39 mouse cellular contexts compared by ENCODE assay signal in genomic region chr11:100120331-100120730, GRCm38 (mm10). TPM values are rescaled to one million over a fixed set of nuclear protein-coding genes. Genes with fewer than 3 reads are reported as not detected.
DNase-seq lines count a peak whose midpoint lies in the region; ATAC-seq and TF ChIP-seq lines count a peak whose summit lies in the region.
"Had no signal": no experiment of that assay in that cellular context is flagged by ENCODE, and none has a peak within 500 bp of the region (broad histone marks: within the 10 kb centered on the region; RNA-seq: fewer than 3 reads in every experiment).

No protein-coding gene starts in this region.

- TF ChIP-seq EP300 in stomach, postnatal 0 days (optimal IDR thresholded peaks at IDR 0.05) = no peak

- no peaks in the 10 kb centered on the region for H3K9me3 ChIP-seq in lung, embryonic 14.5 days (ENCODE audit: low read depth, low read length)
- H3K9me3 ChIP-seq in stomach, postnatal 0 days (ENCODE audit: control insufficient read depth, low read length) = no peaks in the 10 kb centered on the region
- H3K9me3 ChIP-seq: embryonic facial prominence, embryonic 12.5 days; forebrain, embryonic 10.5 days; heart, embryonic 13.5 days; kidney, embryonic 15.5 days; limb, embryonic 13.5 days; midbrain, embryonic 15.5 days; neural tube, embryonic 12.5 days had no signal

- H3K4me1 ChIP-seq in lung, embryonic 14.5 days (ENCODE audit: insufficient read depth) = 0 out of 2 replicates have a peak, but pooled peaks cover 2% of the 10 kb centered on the region
- H3K4me1 ChIP-seq in lung, adult 2 months (ENCODE audit: control insufficient read depth, insufficient read depth, low read length) = no peaks in the 10 kb centered on the region
- H3K4me1 ChIP-seq in stomach, postnatal 0 days (replicated peaks; ENCODE audit: control insufficient read depth, insufficient read depth) = no peaks in the 10 kb centered on the region
- H3K4me1 ChIP-seq: embryonic facial prominence, embryonic 12.5 days; forebrain, embryonic 10.5 days; kidney, embryonic 15.5 days; midbrain, embryonic 15.5 days; neural tube, embryonic 12.5 days had no signal

- no peaks in the 10 kb centered on the region for H3K36me3 ChIP-seq in lung, embryonic 14.5 days (ENCODE audit: insufficient read depth)
- H3K36me3 ChIP-seq in C2C12 (ENCODE audit: control insufficient read depth, insufficient read depth) = no peaks in the 10 kb centered on the region
- H3K36me3 ChIP-seq in stomach, postnatal 0 days (ENCODE audit: control insufficient read depth, insufficient read depth, low read length) = no peaks in the 10 kb centered on the region
- H3K36me3 ChIP-seq: embryonic facial prominence, embryonic 12.5 days; forebrain, embryonic 10.5 days; heart, embryonic 13.5 days; kidney, embryonic 15.5 days; limb, embryonic 13.5 days; midbrain, embryonic 15.5 days; neural tube, embryonic 12.5 days had no signal

- TF ChIP-seq CTCF in lung, embryonic 14.5 days (IDR thresholded peaks at IDR 0.05; ENCODE audit: low read depth) = no peak
- TF ChIP-seq CTCF in lung, adult 2 months (IDR thresholded peaks at IDR 0.05; ENCODE audit: insufficient read depth, low read length) = no peak
- TF ChIP-seq CTCF in C2C12 (IDR thresholded peaks at IDR 0.05; ENCODE audit: control insufficient read depth, insufficient read depth, insufficient read length) = no peak
- TF ChIP-seq CTCF in stomach, postnatal 0 days (IDR thresholded peaks at IDR 0.05; ENCODE audit: low read depth) = no peak

- H3K79me3 ChIP-seq in C2C12 (ENCODE audit: low read depth) = no peaks in the 10 kb centered on the region

- no peak overlapping the region for H3K4me3 ChIP-seq in lung, embryonic 14.5 days (ENCODE audit: low read depth, low read length)
- H3K4me3 ChIP-seq in lung, adult 2 months (replicated peaks; ENCODE audit: extremely low read depth, low read depth, low read length) = no peak overlapping the region
- no peak overlapping the region for H3K4me3 ChIP-seq in C2C12 (ENCODE audit: insufficient read depth, poor library complexity, severe bottlenecking)
- 0 out of 2 replicates have a peak overlapping the region, but pooled peaks have one; percentile 10 for H3K4me3 ChIP-seq in stomach, postnatal 0 days (ENCODE audit: low read depth, low read length)
- H3K4me3 ChIP-seq: embryonic facial prominence, embryonic 12.5 days; forebrain, embryonic 10.5 days; heart, adult 2 months; heart, embryonic 13.5 days; kidney, embryonic 15.5 days; layer of hippocampus, adult 2 months; limb, embryonic 13.5 days; midbrain, embryonic 15.5 days; neural tube, embryonic 12.5 days had no signal

- no peak overlapping the region for H3K27ac ChIP-seq in lung, embryonic 14.5 days (ENCODE audit: low read depth)
- H3K27ac ChIP-seq in stomach, postnatal 0 days (replicated peaks) = peak overlapping the region; percentile 53
- H3K27ac ChIP-seq: embryonic facial prominence, embryonic 12.5 days; forebrain, embryonic 10.5 days; heart, adult 2 months; heart, embryonic 13.5 days; kidney, embryonic 15.5 days; layer of hippocampus, adult 2 months; limb, embryonic 13.5 days; midbrain, embryonic 15.5 days; neural tube, embryonic 12.5 days had no signal

- 55% methylated on average over 5 of the region's 5 CpGs for WGBS in lung, embryonic 14.5 days
- WGBS in lung, adult 2 months = 68% methylated on average over 5 of the region's 5 CpGs
- WGBS in stomach, postnatal 0 days = 57% methylated on average over 5 of the region's 5 CpGs

- no peak for TF ChIP-seq POLR2A in lung, adult 2 months (IDR thresholded peaks at IDR 0.05; ENCODE audit: borderline replicate concordance, extremely low read depth, low read depth, low read length)

- peak; percentile 18 for DNase-seq in lung, embryonic 14.5 days
- no peak for DNase-seq in lung, adult 2 months
- peak; percentile 23 for DNase-seq in lung, postnatal 25 days (ENCODE audit: low spot score)
- no peak for DNase-seq in stomach, postnatal 0 days (ENCODE audit: low spot score)
- no peak for DNase-seq in heart, adult 8-10 months (ENCODE audit: low spot score)
- DNase-seq in layer of hippocampus, adult 11-12 months (ENCODE audit: low spot score) = no peak
- DNase-seq: adrenal gland, adult 2 months; cerebellum, adult 8-10 months; cerebellum, postnatal 25 days; heart, adult 2 months; heart, postnatal 10 days; kidney, adult 18-20 months; kidney, postnatal 25 days; right cerebral cortex, adult 18-20 months; spleen, adult 18-20 months; thymus, postnatal 4 days had no signal

- H3K79me2 ChIP-seq in C2C12 (ENCODE audit: control insufficient read depth, insufficient read depth) = no peaks in the 10 kb centered on the region

- no peaks in the 10 kb centered on the region for H3K27me3 ChIP-seq in lung, embryonic 14.5 days (ENCODE audit: insufficient read depth, low read length)
- H3K27me3 ChIP-seq in C2C12 (ENCODE audit: control insufficient read depth, insufficient read depth, insufficient read length) = no peaks in the 10 kb centered on the region
- no peaks in the 10 kb centered on the region for H3K27me3 ChIP-seq in stomach, postnatal 0 days (ENCODE audit: control insufficient read depth, insufficient read depth, low read length)
- H3K27me3 ChIP-seq: embryonic facial prominence, embryonic 12.5 days; heart, embryonic 13.5 days; kidney, embryonic 15.5 days; limb, embryonic 13.5 days; midbrain, embryonic 15.5 days; neural tube, embryonic 12.5 days had no signal

- no peak overlapping the region for H3K9ac ChIP-seq in lung, embryonic 14.5 days
- H3K9ac ChIP-seq in stomach, postnatal 0 days (ENCODE audit: low read length) = peak overlapping the region; percentile 18; the same call in 1 of the 2 replicates
- H3K9ac ChIP-seq: embryonic facial prominence, embryonic 12.5 days; heart, embryonic 13.5 days; kidney, embryonic 15.5 days; limb, embryonic 13.5 days; midbrain, embryonic 15.5 days; neural tube, embryonic 12.5 days had no signal

- H3K4me2 ChIP-seq in lung, embryonic 14.5 days = no peak overlapping the region
- 0 out of 2 replicates have a peak overlapping the region, but pooled peaks have one; percentile 3 for H3K4me2 ChIP-seq in stomach, postnatal 0 days (replicated peaks; ENCODE audit: low read depth)
- H3K4me2 ChIP-seq: embryonic facial prominence, embryonic 12.5 days; heart, embryonic 13.5 days; kidney, embryonic 15.5 days; limb, embryonic 13.5 days; liver, embryonic 11.5 days; midbrain, embryonic 15.5 days; neural tube, embryonic 12.5 days had no signal

- no peak for ATAC-seq in lung, embryonic 14.5 days (ENCODE audit: insufficient read depth)
- ATAC-seq in stomach, postnatal 0 days (ENCODE audit: low FRiP score, low TSS enrichment) = no peak
- ATAC-seq: CD4-positive, CD25-positive, alpha-beta regulatory T cell, adult 4 months; forebrain, embryonic 16.5 days; hindbrain, embryonic 16.5 days; midbrain, embryonic 15.5 days had no signal

- no peak overlapping the region for H3ac ChIP-seq in C2C12 (ENCODE audit: control insufficient read depth, insufficient read length, low read depth)

TF ChIP-seq in C2C12, 6 proteins besides CTCF, POLR2A, EP300 and RAD21:
- TF ChIP-seq MYOD1 (IDR thresholded peaks at IDR 0.05; ENCODE audit: control insufficient read depth, insufficient read length, low read depth) = peak; percentile 54
- peak; percentile 43 for TF ChIP-seq FOSL1 (IDR thresholded peaks at IDR 0.05; ENCODE audit: insufficient read depth, low read length, poor library complexity, severe bottlenecking)
- TF ChIP-seq USF1 (IDR thresholded peaks at IDR 0.05; ENCODE audit: low read depth) = no peak
- TF ChIP-seq CEBPB (IDR thresholded peaks at IDR 0.05; ENCODE audit: low read depth) = no peak

RNA-seq across cellular contexts. Expression of gene Krt13, which starts 1.0 kb away (rescaled TPM):
- polyA plus RNA-seq in lung, embryonic 14.5 days (2014; fragmentation: Nextera tagmentation; extraction: Ambion mirVana) = 0.27 TPM in 1 of 2 replicates, not detected in the other
- 0.25 and 1,946 TPM in 2 replicates for polyA plus RNA-seq in lung, adult 2 months (2012; rRNA removed)
- 20.0 TPM for polyA plus RNA-seq in C2C12 (2012; fragmentation: generic; extraction: Trizol)
- polyA plus RNA-seq in stomach, postnatal 0 days (2015; fragmentation: Nextera tagmentation; extraction: Ambion mirVana) = 2,802 and 3,195 TPM in 2 replicates
- not detected for total RNA-seq in heart, adult 8-10 months (2022)
- total RNA-seq: adrenal gland, adult 2 months; adrenal gland, postnatal 4 days; gastrocnemius, adult 8-10 months; gastrocnemius, postnatal 4 days; heart, adult 2 months; heart, postnatal 10 days; hematopoietic stem cell, adult 5-6 weeks; layer of hippocampus, adult 2 months; layer of hippocampus, postnatal 25 days; left cerebral cortex, adult 8-10 months; left cerebral cortex, postnatal 36 days had no signal
- polyA plus RNA-seq: adrenal gland, adult 2 months; CD4-positive, CD25-positive, alpha-beta regulatory T cell, adult 4 months; embryonic facial prominence, embryonic 12.5 days; forebrain, embryonic 10.5 days; forebrain, embryonic 16.5 days; heart, adult 2 months; heart, embryonic 13.5 days; intestine, embryonic 14.5 days; limb, embryonic 13.5 days; liver, embryonic 16.5 days; midbrain, embryonic 15.5 days; testis, adult 2 months had no signal

RNA-seq across cellular contexts. Expression of gene Krt36, which starts 14.9 kb away (rescaled TPM):
- 0.11 TPM in 1 of 2 replicates, not detected in the other for polyA plus RNA-seq in lung, embryonic 14.5 days (2014; fragmentation: Nextera tagmentation; extraction: Ambion mirVana)
- polyA plus RNA-seq in lung, adult 2 months (2012; rRNA removed) = 0.25 and 0.50 TPM in 2 replicates
- 0.14 TPM for polyA plus RNA-seq in C2C12 (2012; fragmentation: generic; extraction: Trizol)
- polyA plus RNA-seq in stomach, postnatal 0 days (2015; fragmentation: Nextera tagmentation; extraction: Ambion mirVana) = 0.30 and 0.48 TPM in 2 replicates
- total RNA-seq in heart, adult 8-10 months (2022) = not detected
- total RNA-seq: gastrocnemius, adult 8-10 months; gastrocnemius, postnatal 4 days; heart, adult 2 months; heart, postnatal 10 days; hematopoietic stem cell, adult 5-6 weeks; layer of hippocampus, adult 2 months; layer of hippocampus, postnatal 25 days; left cerebral cortex, adult 8-10 months; left cerebral cortex, postnatal 36 days had no signal
- polyA plus RNA-seq: CD4-positive, CD25-positive, alpha-beta regulatory T cell, adult 4 months; forebrain, embryonic 10.5 days; forebrain, embryonic 16.5 days; heart, adult 2 months; heart, embryonic 13.5 days; hindbrain, embryonic 16.5 days; liver, embryonic 11.5 days; liver, embryonic 16.5 days; midbrain, embryonic 15.5 days; neural tube, embryonic 12.5 days; testis, adult 2 months had no signal

RNA-seq across cellular contexts. Expression of gene Krt15, which starts 15.4 kb away (rescaled TPM):
- polyA plus RNA-seq in lung, embryonic 14.5 days (2014; fragmentation: Nextera tagmentation; extraction: Ambion mirVana) = 3.9 and 4.4 TPM in 2 replicates
- polyA plus RNA-seq in lung, adult 2 months (2012; rRNA removed) = 2.1 and 62.5 TPM in 2 replicates
- 0.02 TPM for polyA plus RNA-seq in C2C12 (2012; fragmentation: generic; extraction: Trizol)
- 758 and 921 TPM in 2 replicates for polyA plus RNA-seq in stomach, postnatal 0 days (2015; fragmentation: Nextera tagmentation; extraction: Ambion mirVana)
- total RNA-seq in heart, adult 8-10 months (2022) = under 1 TPM in 1 of 4 experiments, not detected in 3; 0.92 TPM
- total RNA-seq: adrenal gland, adult 2 months; gastrocnemius, adult 8-10 months; hematopoietic stem cell, adult 5-6 weeks; left cerebral cortex, adult 8-10 months; left cerebral cortex, postnatal 36 days had no signal
- polyA plus RNA-seq: adrenal gland, adult 2 months; CD4-positive, CD25-positive, alpha-beta regulatory T cell, adult 4 months; forebrain, embryonic 16.5 days had no signal

RNA-seq across cellular contexts. Expression of gene Krt35, which starts 24.3 kb away (rescaled TPM):
- not detected in 2 replicates for polyA plus RNA-seq in lung, embryonic 14.5 days (2014; fragmentation: Nextera tagmentation; extraction: Ambion mirVana)
- polyA plus RNA-seq in lung, adult 2 months (2012; rRNA removed) = 0.22 TPM in 1 of 2 replicates, not detected in the other
- polyA plus RNA-seq in C2C12 (2012; fragmentation: generic; extraction: Trizol) = not detected
- 0.21 and 0.33 TPM in 2 replicates for polyA plus RNA-seq in stomach, postnatal 0 days (2015; fragmentation: Nextera tagmentation; extraction: Ambion mirVana)
- not detected for total RNA-seq in heart, adult 8-10 months (2022)
- total RNA-seq: adrenal gland, adult 2 months; adrenal gland, postnatal 4 days; gastrocnemius, adult 8-10 months; heart, adult 2 months; heart, postnatal 10 days; hematopoietic stem cell, adult 5-6 weeks; layer of hippocampus, adult 2 months; layer of hippocampus, postnatal 25 days; left cerebral cortex, adult 8-10 months; left cerebral cortex, postnatal 36 days had no signal
- polyA plus RNA-seq: adrenal gland, adult 2 months; CD4-positive, CD25-positive, alpha-beta regulatory T cell, adult 4 months; embryonic facial prominence, embryonic 12.5 days; forebrain, embryonic 10.5 days; forebrain, embryonic 16.5 days; heart, adult 2 months; heart, embryonic 13.5 days; hindbrain, embryonic 16.5 days; intestine, embryonic 14.5 days; kidney, embryonic 15.5 days; liver, embryonic 11.5 days; liver, embryonic 16.5 days; midbrain, embryonic 15.5 days; neural tube, embryonic 12.5 days; testis, adult 2 months had no signal

RNA-seq across cellular contexts. Expression of gene Krt19, which starts 28.1 kb away (rescaled TPM):
- polyA plus RNA-seq in lung, embryonic 14.5 days (2014; fragmentation: Nextera tagmentation; extraction: Ambion mirVana) = 86.7 and 91.0 TPM in 2 replicates
- polyA plus RNA-seq in lung, adult 2 months (2012; rRNA removed) = 275 and 280 TPM in 2 replicates
- 3.5 TPM for polyA plus RNA-seq in C2C12 (2012; fragmentation: generic; extraction: Trizol)
- polyA plus RNA-seq in stomach, postnatal 0 days (2015; fragmentation: Nextera tagmentation; extraction: Ambion mirVana) = 1,512 and 1,618 TPM in 2 replicates
- 1 to 10 TPM; 4.6 to 9.6 (median 6.7) TPM for total RNA-seq in heart, adult 8-10 months (2022)
- total RNA-seq: hematopoietic stem cell, adult 5-6 weeks; layer of hippocampus, adult 2 months; left cerebral cortex, adult 8-10 months; left cerebral cortex, postnatal 36 days had no signal
- polyA plus RNA-seq: CD4-positive, CD25-positive, alpha-beta regulatory T cell, adult 4 months had no signal

Comparison
In these comparisons a context has a peak if more than half of its experiments do, and no peak if none do; other contexts are left out.
1. DNase-seq: peak in lung, embryonic 14.5 days (single experiment) and lung, postnatal 25 days (single experiment); none in lung, adult 2 months (single experiment), stomach, postnatal 0 days (single experiment), heart, adult 8-10 months (single experiment) and layer of hippocampus, adult 11-12 months (single experiment).